Mouse (Mus musculus) cerebral cortex, adult 2 months (tissue): ENCODE results near the gene Nmur1.

ENCODE experiments used
- WGBS: fragments of 180-500 bp; shearing (Covaris S2); methylation state at CpG from one replicate; pipeline ENCODE4 v1.1.7; 2018; 5-methylcytosine and 5-hydroxymethylcytosine counted together

Gene Nmur1

GRCm38 (mm10) chr1:86426128-86426527 lies at the start of gene Nmur1, which contains the start of gene Tex44:
Gene Nmur1, minus strand, starts transcription at chr1:86426228.
Gene Tex44, plus strand, starts transcription at chr1:86426329.
- WGBS, result 97% methylated on average over 8 of the region's 8 CpGs

GRCm38 (mm10) chr1:86473109-86473760 lies 47.2 kb upstream of the Nmur1 start:
- WGBS, result 92% methylated on average over 18 of the region's 18 CpGs

GRCm38 (mm10) chr1:86472197-86472952 lies 46.3 kb upstream of the Nmur1 start:
- 15% methylated on average over 31 of the region's 31 CpGs for WGBS

DNA sequence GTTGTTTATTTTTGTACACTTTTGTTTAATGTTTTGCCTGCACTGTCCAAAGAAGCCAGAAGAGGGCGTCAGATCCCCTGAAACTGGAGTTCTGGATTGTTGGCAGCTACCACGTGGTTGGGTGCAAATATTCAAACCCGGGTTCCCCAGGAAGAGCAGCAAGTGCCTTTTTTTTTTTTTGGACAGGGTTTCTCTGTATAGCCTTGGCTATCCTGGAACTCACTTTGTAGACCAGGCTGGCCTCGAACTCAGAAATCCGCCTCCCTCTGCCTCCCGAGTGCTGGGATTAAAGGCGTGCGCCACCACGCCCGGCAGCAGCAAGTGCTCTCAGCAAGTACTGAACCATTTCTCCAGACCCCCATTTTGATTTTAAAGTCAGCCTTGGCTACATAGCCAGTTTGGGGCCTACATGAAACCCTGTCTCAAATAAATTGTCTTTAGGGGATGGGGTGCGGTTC lies 45.5 kb upstream of the Nmur1 start:
- 74% methylated on average over 11 of the region's 11 CpGs for WGBS

DNA sequence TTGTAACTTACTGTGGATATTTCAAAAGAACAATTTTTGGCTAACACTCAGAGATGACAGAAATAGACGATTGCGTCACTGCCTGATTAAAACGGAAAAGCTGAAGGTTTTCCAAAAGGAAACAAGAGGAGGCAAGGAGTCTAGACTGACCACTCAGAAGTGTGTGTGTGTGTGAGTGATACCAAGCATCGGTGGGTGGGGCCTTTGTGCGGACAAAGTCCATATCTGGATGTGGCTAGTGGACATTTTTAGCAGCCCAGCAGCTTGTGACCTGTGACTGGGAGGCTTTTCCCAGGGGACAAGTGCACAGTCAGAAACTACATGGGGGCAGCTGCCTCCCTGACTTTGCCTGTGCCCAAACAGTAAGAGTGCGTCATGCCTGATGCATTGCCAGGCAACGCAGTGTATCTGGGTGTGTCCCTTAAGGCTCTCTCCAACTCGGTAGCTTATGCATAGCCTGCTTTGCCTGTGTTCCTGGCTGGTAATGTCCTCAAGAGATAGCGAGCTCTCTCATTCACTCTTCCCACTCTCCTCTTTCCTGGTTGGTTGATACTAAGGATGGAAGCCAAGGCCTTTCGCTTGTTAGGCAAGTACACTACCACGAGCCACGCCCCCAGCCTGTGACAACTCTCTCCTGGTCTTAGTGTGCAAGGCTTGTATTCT lies 44.6 kb upstream of the Nmur1 start:
- WGBS, result 41% methylated on average over 12 of the region's 12 CpGs

- 92% methylated on average over 4 of the region's 4 CpGs for WGBS
These were observed 43.8 kb upstream of the Nmur1 start for GRCm38 (mm10) chr1:86469876-86470275.

DNA sequence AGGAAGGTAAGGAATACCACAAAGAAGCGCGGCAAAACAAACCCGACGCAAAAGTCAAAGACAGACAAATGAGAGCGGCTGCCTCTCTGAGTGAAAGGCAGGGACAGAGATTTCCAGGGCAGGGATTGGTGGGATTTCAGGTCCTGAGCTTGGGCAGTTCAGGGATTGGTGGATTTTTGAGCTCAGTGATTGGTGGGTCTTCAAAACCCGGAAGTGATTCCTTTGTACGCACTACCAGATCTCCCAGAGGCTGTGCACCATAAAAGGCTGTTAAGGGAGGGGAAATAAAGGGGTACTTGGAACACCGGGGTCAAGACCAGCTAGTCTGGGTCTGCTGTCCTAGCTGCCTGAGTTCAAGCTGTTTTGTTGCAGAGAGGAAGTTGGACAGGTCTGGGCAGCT lies 41.4 kb upstream of the Nmur1 start:
- WGBS, result 92% methylated on average over 8 of the region's 8 CpGs

GRCm38 (mm10) chr1:86464875-86465224 lies 38.8 kb upstream of the Nmur1 start:
- 77% methylated on average over 4 of the region's 4 CpGs for WGBS

GRCm38 (mm10) chr1:86464223-86464874 lies 38.3 kb upstream of the Nmur1 start:
- 64% methylated on average over 9 of the region's 9 CpGs for WGBS

DNA sequence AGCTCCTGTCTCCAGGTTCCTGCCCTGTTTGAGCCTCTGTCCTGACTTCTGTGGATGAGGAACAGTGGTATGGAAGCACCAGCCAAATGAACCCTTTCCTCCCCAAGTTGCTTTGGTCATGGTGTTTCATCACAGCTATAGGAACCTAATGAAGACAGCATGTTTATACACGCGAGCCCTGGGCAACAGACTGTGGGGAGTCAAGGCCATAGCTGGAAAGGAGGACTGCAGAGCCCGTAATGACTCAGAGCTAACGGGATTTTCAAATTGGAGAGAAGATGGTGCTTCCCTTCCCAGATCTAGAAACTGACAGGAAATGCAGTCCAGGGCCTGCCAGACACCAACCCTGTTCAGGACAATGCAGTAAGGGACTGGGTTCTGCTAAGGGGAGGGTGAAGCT lies 33.3 kb upstream of the Nmur1 start:
- WGBS, result 90% methylated on average over 4 of the region's 4 CpGs

GRCm38 (mm10) chr1:86456892-86457581 lies 31.0 kb upstream of the Nmur1 start:
- WGBS, result 61% methylated on average over 13 of the region's 13 CpGs

- WGBS, result 80% methylated on average over 5 of the region's 5 CpGs
These were observed 26.7 kb upstream of the Nmur1 start for GRCm38 (mm10) chr1:86452713-86453112.

DNA sequence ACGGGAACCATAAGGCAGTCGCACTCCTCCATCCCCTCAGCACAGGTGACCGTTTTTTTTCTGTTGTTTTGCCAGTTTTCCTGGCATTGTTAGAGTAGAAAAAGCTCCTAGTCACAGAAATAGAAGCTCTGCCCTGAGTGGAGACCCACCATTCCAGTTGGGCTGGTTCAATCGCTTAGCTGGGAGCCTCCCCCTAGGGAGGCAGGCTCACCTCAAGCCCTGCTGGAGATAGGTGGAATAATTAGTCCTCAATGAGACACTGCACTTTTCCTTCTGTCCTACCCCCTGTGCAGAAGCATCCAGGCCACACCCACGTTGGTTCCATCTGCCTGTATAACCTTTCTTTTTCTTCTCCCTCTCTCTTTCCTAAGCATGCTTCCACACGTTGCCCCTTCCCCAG lies 23.9 kb upstream of the Nmur1 start:
- WGBS, result 60% methylated on average over 6 of the region's 6 CpGs

GRCm38 (mm10) chr1:86448272-86448671 lies 22.2 kb upstream of the Nmur1 start:
- WGBS, result 32% methylated on average over 4 of the region's 4 CpGs

DNA sequence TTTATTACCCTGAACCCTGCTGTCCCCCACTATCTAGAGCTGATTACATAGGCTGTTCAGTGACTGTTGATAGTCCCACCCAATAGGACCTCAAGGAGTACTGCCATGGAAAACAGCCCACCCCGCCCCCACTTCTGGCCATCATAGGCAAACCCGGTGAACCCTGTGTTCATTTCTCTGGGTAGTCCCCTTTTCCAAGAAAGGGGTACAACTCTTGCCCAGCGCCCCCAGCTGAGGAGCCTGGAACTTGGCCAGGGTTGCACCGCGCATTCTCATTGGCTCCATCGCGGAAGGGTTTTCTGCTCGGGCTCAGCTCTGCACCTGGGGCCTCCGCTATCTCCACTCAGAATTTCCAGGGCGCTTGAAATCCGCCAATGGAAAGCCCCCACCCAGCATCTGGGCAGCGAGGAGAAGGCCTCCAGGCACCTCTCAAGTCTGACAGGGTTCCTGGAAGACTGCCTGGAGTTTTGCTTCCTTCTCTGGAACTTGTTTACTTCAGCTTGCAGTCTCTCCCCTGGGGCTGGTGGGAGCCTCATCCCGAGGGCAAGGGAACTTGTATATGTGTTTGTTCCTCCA lies 21.7 kb upstream of the Nmur1 start:
- 40% methylated on average over 13 of the region's 13 CpGs for WGBS

- WGBS, result 60% methylated on average over 8 of the region's 8 CpGs
These were observed 17.6 kb upstream of the Nmur1 start for GRCm38 (mm10) chr1:86443386-86444172.

DNA sequence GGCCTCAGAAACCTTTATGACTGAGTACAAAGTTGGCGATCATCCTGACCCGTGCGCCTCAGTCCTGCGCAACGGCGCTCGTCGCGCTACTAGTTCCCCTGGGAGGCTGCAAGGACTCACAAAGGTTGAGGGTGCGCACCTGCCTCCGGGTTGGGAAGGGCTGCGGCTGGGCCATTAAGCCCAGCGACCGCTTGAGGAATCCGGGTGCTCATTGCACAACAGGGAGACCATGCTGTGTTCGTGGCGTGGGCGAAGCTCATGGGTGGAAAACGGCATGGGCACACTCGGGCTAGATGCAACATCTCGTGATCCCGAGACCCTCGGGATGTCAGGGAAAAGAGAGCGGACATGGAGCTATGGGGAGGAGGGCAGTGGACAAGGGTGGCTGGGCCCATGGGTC lies 16.8 kb upstream of the Nmur1 start:
- WGBS, result 5% methylated on average over 24 of the region's 24 CpGs

DNA sequence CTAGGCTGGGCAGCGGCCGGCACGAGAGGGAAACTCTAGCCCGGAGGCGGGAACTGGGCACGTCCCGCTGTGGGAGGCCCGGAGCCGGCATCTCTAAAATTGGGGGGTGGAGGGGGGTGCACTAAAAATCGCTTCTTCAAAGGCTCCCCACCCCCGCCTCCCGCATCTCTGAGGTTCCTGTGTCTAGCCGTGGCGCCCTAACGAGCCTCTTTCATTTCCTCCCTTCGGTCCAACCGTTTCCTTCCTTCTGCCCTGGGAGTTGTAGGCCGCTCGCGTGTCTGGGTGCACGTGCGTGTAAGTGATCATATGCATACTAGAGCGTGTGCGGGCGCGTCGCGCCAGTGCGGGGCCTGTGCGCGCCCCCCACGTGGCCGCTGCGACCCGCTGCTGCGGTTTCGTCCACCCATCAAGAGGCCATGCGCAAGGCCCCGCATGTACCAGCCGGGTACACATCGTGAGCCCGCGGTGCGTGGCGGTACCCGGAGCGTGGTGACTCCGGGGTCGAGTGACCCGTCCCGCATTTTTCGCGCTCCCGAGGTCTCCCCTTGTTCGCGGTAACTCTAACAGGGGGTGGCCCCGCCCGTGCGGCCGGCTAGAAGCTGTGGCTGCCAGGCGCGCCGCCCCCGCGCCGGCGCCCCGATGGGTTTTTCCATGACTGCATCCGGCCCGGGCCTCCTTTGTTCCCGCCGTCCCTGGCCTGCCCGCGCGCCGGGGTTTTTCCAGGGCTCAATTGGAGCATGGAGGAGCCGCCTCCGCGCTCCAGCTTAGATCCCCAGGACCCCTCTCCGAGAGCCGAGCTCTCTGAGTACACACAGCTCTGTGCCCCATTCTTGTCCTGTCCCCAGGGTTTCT lies 16.2 kb upstream of the Nmur1 start:
- WGBS, result under 1% methylated on average over 81 of the region's 81 CpGs

- 0% methylated on average over 5 of the region's 5 CpGs for WGBS
These were observed 15.6 kb upstream of the Nmur1 start for GRCm38 (mm10) chr1:86441724-86441979.
